Mouse (Mus musculus) common myeloid progenitor, adult 5-6 weeks (primary cell): Measurements from ENCODE around the gene Chmp5. TPM values are rescaled to one million over a fixed set of nuclear protein-coding genes. Genes with fewer than 3 reads are reported as not detected.
"Not testable (repeated sequence)": the region's sequence is repeated elsewhere in the genome, so short reads cannot be mapped to it uniquely, and the experiment has no call there.

Experiments
- ATAC-seq: replicated peaks from 2 replicates; pipeline ENCODE4 v1.8.0; 2016; ENCODE audit warnings: low read depth, mild to moderate bottlenecking, moderate TSS enrichment, inconsistent platforms; ENCODE audit not compliant: poor library complexity, severe bottlenecking
- total RNA-seq: library from RNA; stranded (forward); fragments of 200-1000, 187-1606 nt; gene quantifications from 2 replicates; pipeline ENCODE4 v1.2.3, GENCODE M21; 2017

Gene Chmp5
- total RNA-seq: 75.3 and 77.6 TPM in 2 replicates

DNA sequence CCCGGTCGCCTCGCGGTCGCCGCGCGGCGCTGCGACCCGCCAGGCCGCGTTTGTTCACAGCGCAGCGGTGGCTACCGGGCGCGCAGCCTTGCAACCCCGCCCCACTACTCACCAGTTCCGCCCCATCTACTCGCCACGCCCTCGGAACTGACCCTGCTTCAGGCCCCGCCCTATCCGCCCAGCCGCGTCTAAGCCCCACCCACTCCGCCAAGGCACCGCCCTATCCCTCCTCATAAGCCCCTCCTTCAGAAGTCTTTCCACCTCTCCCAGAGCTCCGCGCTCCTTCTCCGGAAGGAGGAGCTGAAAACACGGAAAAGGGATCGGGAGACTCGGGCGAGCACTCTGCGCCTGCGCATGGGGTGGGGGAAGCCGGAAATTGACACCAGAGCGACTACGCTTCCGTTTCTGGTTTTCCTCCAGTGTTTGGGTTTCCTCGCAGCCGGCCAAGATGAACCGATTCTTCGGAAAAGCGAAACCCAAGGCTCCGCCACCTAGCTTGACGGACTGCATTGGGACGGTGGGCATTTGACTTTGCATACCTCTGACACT is at the start of gene Chmp5, which contains the start of gene Bag1:
Gene Chmp5 (plus strand): TSS at position 248 of the 549 bp plus-strand sequence.
Gene Bag1 (minus strand): TSS at position 135 of the 549 bp plus-strand sequence.
- peak; percentile 96 for ATAC-seq

DNA sequence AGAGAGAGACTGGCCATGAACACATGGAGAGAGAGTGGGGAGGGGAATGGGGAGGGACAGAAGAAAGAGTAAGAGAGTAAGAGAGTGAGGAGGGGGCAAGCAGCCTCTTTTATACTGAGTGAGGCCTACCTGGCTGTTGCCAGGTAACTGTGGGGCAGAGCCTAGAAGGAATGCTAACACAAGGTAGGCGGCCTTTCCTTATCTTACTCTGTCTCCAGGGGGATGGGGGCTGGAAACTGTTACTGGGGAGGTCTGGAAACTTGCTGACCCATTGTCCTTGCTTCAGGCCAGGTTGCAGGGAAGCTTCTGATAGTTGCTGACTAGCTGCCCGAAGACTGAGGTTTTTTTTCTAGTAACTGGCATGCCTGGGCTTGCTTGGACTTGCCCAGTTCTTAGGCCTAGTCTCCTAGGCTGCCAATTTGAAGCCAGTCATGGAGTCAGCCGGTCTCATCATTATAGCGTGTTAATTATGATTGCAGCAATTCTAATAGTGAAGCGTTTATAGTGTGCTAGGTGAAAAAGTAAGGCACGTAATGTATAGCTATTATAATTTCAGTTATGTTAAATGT is 49.6 kb upstream of the Chmp5 start:
- no peak for ATAC-seq

DNA sequence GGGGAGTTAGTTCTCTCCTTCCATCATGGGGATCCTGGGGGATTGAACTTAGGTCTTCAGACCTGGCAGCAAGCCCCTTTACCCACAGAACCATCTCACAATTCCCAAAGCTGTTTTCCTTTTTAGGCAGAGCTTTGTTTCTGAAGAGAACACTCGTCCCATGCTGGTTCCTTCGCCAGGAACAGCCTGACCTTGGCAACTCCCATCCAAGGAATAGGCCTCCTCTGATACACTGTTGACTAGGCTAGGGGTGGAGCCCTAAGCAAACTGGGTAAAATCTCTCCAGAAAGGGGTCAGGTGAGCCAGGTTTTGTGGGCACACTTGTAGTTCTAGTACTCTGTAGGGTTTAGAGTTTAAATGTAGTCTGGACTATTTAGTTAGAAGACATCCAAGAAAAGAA is 48.9 kb upstream of the Chmp5 start:
- ATAC-seq: no peak

DNA sequence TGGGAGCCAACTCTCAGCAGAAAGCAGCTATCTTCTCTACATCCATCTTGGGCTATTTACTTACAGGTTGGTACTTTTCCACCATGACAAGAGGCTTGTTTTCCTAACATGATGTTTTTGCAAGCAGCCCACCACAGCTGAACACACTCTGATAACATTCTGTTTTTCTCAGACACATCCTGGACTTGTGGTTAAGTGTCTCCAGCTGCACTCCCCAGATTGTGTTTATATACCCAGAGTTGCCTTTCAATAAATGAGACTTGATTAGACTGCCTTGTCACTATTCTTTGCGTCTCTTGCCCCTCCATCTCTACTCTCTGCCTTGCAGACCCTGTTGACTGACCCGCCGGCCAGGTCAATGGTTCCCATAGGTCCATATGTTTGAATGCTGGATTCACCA is 48.1 kb upstream of the Chmp5 start:
- ATAC-seq: no peak

DNA sequence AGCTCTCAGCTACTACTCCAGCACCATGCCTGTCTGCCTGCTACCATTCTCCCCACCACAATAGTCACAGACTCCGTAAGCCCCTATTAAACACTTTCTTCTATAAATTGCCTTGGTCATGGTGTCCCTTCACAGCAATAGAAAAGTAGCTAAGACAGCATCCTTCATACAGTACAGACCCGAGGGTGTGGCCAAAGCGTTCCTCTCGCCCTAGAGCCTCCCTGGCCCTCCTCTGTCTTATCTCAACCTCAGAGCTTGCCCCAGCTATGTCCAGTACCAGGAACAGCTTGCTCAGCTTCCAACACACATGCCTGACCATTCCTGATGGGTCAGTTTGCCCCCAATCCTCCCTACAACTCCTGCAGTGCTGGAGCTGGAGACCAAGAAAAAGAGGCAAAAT is 47.6 kb upstream of the Chmp5 start:
- ATAC-seq: no peak

DNA sequence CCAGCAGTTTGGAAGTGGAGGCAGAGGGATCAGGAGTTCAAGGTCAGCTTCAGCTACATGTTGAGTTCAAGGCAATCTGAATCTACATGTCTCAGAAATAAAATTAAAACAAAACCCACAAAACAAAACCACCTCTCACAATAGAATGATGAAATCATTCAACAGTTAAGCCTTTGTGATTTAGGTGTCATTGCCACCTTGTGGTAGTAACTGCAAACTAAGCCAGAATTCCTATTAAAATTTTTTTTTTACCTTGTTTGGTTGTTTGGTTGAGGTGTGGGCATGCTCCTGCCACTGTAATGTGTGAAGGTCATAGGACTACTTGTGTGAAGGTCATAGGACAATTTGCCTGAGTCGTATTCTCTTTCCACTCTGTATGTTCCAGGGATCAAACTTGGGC is 41.9 kb upstream of the Chmp5 start:
- ATAC-seq: peak; percentile 81

DNA sequence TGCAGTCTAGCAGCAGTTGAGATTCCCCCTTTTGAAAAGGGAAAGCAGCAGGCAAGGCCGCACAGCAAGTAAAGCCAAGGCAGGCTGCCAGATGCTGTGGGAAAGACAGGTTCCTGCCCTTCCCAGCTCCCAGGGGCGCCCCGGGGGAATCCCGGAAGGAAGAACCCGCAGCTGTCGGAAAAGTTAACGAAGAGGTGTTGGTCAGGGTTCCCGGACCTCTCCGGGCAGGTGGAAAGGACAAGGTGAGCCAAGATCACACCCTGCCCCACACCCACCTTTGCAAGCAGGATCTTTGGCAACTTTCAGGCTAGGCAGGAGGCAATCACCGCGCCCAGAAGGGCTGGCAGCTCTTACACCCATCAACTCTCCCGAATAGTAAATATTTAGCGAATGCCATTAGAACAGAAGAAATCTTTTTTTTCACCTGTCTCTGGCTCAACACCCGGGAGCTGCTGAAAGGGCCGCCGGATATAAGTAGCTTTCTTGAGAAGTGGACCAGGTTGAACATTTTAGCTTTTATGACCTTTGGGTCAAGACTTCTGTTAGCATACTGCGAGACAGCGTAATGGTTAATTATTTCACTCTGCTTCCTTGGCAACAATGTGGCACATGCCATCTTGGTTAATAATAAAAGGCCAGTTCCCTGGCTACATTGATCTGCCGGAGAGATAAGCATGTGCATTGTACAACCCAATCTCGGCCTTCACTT is 39.8 kb upstream of the Chmp5 start:
- ATAC-seq: no peak

DNA sequence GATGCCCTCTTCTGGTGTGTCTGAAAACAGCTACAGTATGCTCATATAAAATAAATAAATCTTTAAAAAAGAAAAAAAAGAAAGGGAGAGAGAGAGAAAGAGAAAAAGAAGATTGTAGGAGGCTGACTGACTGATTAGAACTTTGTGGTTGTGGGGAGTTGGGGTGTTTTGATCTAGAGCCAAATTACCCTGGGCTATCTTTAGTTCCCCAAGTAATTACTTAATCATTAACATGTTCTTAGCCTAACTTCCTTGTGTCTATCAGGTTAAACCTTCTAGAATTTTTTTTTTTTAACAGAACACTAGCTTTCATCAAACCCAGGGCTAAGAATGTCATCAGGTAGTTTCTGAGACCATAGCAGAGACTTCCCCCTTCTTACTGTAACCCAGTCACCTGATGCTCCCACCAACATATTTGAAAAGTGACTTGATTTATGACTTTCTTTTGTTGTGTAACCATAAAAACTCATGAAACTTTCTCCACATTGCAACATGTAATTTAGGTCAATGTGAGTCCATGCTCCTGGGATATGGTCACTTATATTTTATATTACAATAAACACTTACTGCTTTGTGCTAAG is 33.8 kb upstream of the Chmp5 start:
- ATAC-seq: peak; percentile 55

DNA sequence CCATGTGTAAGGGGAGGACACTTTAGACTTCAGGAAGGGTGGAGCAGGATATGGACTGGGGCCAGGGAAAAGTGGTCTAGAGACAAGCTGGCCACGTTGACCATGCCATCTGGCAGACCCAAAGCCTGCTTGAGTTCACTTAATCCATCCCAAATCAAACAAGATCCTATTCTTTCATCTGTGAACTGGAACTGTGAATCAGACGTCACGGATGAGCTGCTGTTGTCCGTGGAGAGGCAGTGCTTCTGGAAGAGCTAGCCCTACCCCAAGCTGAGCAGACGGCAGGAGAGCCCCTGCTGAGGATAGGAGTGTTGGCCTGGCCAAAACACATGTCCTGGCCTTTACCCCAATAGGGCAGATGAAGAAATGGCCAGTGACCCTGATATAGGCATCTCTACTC is 32.3 kb upstream of the Chmp5 start:
- no peak for ATAC-seq

DNA sequence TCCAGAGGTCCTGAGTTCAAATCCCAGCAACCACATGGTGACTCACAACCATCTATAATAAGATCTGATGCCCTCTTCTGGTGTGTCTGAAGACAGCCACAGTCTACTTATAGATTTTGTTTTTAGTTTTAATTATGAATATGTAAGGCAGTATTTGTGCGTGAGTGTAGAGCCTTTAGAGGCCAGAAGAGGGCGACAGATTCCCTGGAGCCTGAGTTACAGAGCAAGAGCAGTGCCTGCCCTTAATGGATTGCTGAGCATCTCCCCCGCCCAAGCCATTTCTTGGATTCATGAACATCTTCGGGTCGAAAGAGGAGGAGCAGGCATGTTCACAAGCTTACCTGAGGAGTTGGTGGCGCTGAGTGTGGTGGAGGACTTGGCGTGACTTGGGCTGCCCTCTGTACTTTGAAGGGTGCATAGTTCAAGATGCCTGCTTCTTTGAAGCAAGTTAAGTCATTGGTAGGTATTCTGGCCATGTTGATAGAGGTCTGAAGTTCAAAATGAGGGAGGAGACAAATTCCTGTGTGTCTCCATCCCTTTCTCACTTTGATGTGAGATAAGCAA is 31.5 kb upstream of the Chmp5 start:
- no peak for ATAC-seq

DNA sequence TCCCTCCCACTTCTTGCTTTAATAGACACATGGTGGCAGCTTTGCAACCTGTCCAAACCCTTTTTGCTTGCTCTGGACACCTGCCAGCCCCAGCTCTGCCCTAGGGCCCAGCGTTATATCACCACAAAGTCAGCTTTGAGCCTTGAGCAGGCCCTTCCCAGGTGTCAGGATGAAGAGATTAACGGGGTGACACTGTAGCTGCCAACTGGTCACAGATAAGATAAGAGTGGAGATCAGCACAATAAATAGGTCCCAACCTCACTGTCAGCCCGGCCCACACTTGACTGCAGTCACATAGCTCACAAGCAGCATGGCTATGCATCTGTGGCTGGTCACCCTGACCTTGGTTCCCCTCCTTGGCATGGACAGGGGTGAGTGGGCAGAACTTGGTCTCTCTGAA is 28.4 kb upstream of the Chmp5 start, which contains the start of gene Spink4:
Gene Spink4 (plus strand): TSS at position 268 of the 400 bp plus-strand sequence.
- ATAC-seq: peak; percentile 28; the same call in 1 of the 2 replicates

DNA sequence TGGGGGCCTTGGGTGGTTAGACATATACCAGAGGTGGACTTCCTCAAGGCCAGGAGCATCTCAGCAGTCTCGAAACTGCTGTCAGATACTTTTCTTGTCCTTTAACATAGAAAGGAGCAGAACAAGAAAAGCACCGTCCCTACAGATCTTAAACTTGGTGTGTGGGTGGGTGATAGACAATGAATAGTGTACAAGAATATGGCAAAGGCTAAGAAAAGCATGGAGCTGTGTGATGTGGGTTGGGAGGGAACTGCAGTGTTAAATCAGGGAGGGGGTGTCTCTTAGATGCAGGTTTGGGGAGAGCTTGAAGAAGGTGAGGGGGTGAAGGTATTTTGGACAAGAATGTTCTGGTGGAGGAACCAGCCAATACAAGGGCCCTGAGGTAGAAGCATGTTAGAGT is 27.6 kb upstream of the Chmp5 start:
- no peak for ATAC-seq

DNA sequence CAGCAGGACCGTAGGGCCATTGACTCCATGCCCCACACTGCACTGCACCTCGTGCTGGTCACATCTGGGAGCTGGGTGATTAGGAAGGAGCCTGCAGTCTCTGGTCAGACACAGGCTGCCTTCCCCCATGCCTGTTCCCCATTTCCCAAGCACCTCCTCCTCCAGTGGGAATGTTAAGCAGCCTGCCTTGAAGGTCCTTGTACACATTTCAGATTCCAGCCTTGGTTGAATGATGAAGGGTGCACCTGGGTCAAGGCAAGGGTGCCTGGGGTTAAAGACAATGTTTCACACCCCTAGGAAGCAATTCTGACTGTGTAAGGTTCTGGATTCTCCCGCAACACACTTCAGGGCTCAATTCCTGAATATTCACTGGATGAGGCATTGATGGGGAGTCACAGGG is 26.9 kb upstream of the Chmp5 start:
- no peak for ATAC-seq

DNA sequence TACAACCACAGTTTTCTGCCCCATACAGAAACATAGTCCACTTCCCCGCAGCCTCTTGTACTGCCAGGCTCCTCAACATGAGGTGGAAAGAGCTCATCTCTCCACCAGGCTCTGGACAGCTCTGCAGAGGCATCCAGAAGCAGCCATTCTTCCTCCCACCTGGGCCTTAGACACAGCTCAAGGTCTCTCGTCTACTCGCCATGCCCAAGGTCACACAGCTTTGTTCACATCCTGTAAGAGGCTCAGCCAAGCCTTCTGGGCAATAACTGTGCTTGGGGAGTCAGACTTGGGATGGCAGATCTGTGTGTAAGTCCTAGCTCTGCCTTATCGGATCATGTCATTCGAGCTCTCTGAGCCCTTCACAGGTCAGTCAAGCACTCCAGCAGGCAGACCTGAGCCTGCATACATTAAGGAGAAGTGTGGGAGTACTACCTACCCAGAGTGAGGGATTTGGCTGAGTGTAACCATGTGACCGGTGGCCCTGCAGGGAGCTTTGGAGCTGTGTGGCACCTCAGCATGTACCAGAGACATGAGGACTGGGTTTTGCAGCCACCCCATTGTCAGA is 25.0 kb upstream of the Chmp5 start:
- ATAC-seq: no peak

DNA sequence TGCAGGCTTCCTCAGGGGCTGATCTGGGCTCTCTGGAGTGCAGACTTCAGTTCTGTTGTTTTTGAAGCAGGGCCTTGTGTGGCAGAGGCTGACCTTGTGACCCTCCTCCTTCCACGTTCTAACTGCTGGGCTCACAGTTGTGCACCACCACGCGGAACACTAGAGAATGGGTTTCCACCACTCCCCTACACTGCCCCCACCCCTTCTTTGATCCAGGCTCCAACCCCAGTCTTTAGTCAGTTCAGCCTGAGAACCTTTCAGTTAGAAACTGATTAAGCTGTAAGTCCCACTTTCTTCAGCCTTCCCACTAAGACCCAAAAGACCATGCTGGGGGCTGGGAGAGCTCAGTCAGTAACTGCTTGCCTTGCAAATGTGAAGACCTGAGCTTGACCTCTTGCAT is 22.6 kb upstream of the Chmp5 start:
- no peak for ATAC-seq

DNA sequence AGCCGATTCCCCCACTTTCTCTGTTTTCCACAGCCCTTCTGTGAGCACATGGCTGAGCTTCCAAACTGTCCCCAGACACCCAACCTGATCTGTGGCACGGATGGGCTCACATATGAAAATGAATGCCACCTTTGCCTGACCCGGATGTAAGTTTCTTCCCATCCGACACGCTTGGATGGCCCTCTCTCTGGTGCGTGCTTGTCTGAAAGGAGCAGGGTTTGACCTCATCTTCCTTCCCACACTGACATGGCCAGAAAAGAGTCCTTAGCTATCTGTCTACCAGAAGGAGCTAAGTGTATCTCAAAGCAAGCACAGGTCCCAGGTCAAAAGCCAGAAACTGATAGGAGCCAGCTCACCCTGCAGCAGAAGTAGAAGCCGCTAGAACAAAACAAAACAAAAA is 19.2 kb upstream of the Chmp5 start:
- no peak for ATAC-seq

DNA sequence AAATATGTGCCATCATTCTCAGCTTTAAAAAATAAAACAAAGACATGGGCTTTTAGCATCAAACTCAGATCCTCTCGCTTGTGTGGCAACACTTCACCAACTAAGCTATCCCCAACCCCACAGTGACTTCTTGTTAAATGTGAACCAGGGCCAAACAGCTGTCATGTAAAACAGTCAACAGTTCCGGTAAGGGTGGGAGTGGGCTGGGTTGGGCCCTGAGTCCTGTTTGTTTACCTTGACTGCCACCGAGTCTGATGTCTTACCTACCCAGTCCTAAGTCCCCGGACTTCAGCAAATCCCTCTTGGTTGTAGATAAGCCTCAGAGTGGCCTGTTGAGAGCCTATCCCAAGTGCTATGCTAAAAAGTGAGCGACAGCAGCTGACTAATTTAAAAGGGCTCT is 14.5 kb upstream of the Chmp5 start:
- no peak for ATAC-seq

DNA sequence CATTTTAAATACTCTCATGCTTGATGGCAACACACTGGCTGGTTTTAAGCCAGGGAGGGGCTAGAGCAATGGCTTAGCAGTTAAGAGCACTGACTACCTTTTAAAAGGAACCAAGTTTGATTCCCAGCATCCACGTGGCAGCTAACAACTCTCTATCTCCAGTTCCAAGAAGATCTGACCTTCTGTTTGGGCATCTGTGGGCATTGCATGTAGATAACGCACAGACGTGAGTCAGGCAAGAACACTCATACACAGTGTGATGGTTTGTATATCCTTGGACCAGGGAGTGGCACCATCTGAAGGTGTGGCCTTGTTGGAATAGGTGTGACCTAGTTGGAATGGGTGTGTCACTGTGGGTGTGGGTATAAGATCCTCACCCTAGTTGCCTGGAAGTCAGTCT is 13.8 kb upstream of the Chmp5 start:
- ATAC-seq: not testable (repeated sequence)

DNA sequence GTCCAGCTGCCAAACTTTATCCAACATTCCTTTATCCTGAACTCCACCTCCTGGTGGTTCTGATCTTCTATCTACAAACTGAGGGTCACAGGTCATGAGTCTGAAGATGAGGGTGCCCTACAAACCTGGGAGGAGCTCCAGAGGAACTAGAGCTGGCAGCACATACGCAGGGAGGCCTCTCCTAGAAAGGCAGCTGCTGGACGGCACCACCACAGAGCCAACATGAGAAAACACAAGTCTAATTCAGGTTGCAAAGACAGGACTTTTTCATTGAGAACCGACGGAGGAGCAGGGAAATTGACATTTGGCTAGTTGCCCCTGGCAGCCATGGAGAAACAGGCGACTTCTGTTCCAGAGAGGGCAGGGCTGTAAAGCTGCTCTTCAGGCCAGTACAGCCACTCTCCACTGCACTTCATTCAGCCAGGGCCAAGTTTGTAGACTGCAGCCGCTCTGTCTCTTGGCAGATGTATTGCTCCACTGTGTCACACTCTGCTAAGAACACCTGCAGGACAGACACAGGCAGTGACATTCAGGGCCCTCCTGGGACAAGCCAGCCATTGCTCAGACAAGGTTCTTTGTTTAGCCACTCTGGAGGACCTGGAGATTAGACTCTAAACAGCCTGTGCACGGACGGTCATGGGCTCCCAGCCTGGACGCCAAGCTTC is 11.9 kb upstream of the Chmp5 start:
- ATAC-seq: no peak

DNA sequence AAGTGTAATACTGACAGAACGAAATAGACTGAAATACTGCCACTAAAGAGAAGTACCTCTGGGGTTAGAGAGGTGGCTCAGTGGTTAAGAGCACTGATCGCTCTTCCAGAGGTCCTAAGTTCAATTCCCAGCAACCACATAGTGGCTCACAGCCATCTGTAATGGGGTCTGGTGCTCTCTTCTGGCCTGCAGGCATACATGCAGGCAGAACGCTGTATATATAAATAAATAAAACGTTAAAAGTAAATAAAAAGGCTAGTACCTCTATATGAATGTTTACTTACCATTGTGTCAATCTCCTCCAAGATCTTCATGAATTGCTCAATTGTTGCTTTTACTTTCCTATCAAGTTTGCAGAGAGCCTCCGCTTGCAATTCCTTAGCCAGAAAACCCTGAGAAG is 9.4 kb upstream of the Chmp5 start:
- no peak for ATAC-seq
